Mouse (Mus musculus) MEL (cell line): Measurements from ENCODE around the gene Tex2. TPM values are rescaled to one million over a fixed set of nuclear protein-coding genes. Genes with fewer than 3 reads are reported as not detected.

ENCODE experiments used
- DNase-seq: peaks from one replicate; pipeline ENCODE4 v3.0.0; 2011; ENCODE audit warnings: low read depth, low spot score
- H3K27ac ChIP-seq: 2 replicates; pipeline ENCODE4 v1.5.1; 2012; ENCODE audit warnings: low read depth, mild to moderate bottlenecking, control low read depth, low read length, moderate library complexity; ENCODE audit not compliant: control insufficient read depth
- H3K27me3 ChIP-seq, 2 experiments: fragments of 150-350 bp in 1 of 2; sonication (generic) in 1 of 2; 2 replicates each; pipeline ENCODE4 v1.6.1; 2012; ENCODE audit warnings: low read length in 2 of 2, mild to moderate bottlenecking in 2 of 2, improper control_type of control experiment in 1 of 2, moderate library complexity in 1 of 2; ENCODE audit not compliant: insufficient read depth in 2 of 2, control insufficient read depth in 1 of 2
- H3K36me3 ChIP-seq, 2 experiments: 2 replicates each; pipeline ENCODE4 v1.6.1; 2012 to 2014; ENCODE audit warnings: low read length in 2 of 2, improper control_type of control experiment in 1 of 2, inconsistent platforms in 1 of 2, mild to moderate bottlenecking in 1 of 2; ENCODE audit not compliant: insufficient read depth in 2 of 2, control insufficient read depth in 1 of 2
- H3K4me1 ChIP-seq, 2 experiments: fragments of 150-350 bp in 1 of 2; sonication (generic) in 1 of 2; 2 replicates each; pipeline ENCODE4 v1.6.1; 2012; ENCODE audit warnings: low read length in 2 of 2, improper control_type of control experiment in 1 of 2, mild to moderate bottlenecking in 1 of 2; ENCODE audit not compliant: insufficient read depth in 2 of 2, control insufficient read depth in 1 of 2
- H3K4me3 ChIP-seq, 2 experiments: fragments of 150-350 bp in 1 of 2; sonication (generic) in 1 of 2; 2 replicates each; pipeline ENCODE4 v1.5.1; 2012; ENCODE audit warnings: low read depth in 2 of 2, low read length in 2 of 2, mild to moderate bottlenecking in 2 of 2, moderate library complexity in 2 of 2, control low read depth in 1 of 2, improper control_type of control experiment in 1 of 2; ENCODE audit not compliant: control insufficient read depth in 1 of 2, insufficient read depth in 1 of 2
- H3K79me2 ChIP-seq: 2 replicates; pipeline ENCODE4 v1.6.1; 2012; ENCODE audit warnings: mild to moderate bottlenecking, low read length, moderate library complexity; ENCODE audit not compliant: control insufficient read depth, poor library complexity, insufficient read depth
- H3K9ac ChIP-seq: 2 replicates; pipeline ENCODE4 v1.6.1; 2012; ENCODE audit warnings: low read depth, mild to moderate bottlenecking, control low read depth, low read length, moderate library complexity; ENCODE audit not compliant: control insufficient read depth, poor library complexity, severe bottlenecking
- H3K9me3 ChIP-seq: fragments of 150-350 bp; sonication (generic); replicated peaks from 2 replicates; pipeline ENCODE4 v1.6.1; 2012; ENCODE audit warnings: mild to moderate bottlenecking, low read length, improper control_type of control experiment, moderate library complexity; ENCODE audit not compliant: insufficient read depth
- CHD1 ChIP-seq: IDR thresholded peaks from 2 replicates; pipeline ENCODE4 v1.6.1; 2012; ENCODE audit warnings: low read depth, mild to moderate bottlenecking, inconsistent platforms, low read length, improper control_type of control experiment
- CTCF ChIP-seq, 3 experiments: IDR thresholded peaks in 2 of 3; conservative IDR thresholded peaks in 1 of 3; 2 replicates each; pipeline ENCODE4 v1.5.1; 2011 to 2012; ENCODE audit warnings: low read length in 3 of 3, low read depth in 2 of 3, mild to moderate bottlenecking in 2 of 3, improper control_type of control experiment in 1 of 3, inconsistent platforms in 1 of 3, mixed read lengths in 1 of 3, moderate library complexity in 1 of 3; ENCODE audit not compliant: control insufficient read depth in 1 of 3, insufficient read depth in 1 of 3, poor library complexity in 1 of 3, severe bottlenecking in 1 of 3
- E2F4 ChIP-seq: IDR thresholded peaks from 2 replicates; pipeline ENCODE4 v1.6.1; 2011; ENCODE audit warnings: low read depth, low read length, improper control_type of control experiment, borderline replicate concordance
- EP300 ChIP-seq, 2 experiments: IDR thresholded peaks; 2 replicates each; pipeline ENCODE4 v1.6.1; 2011; ENCODE audit warnings: improper control_type of control experiment in 2 of 2, low read length in 2 of 2, low read depth in 1 of 2, mild to moderate bottlenecking in 1 of 2
- GABPA ChIP-seq: IDR thresholded peaks from 2 replicates; pipeline ENCODE4 v1.6.1; 2012; ENCODE audit warnings: low read depth, mild to moderate bottlenecking, inconsistent platforms, low read length, improper control_type of control experiment, moderate library complexity
- KAT2A ChIP-seq: conservative IDR thresholded peaks from 2 replicates; pipeline ENCODE4 v1.6.1; 2012; ENCODE audit warnings: low read depth, low read length, improper control_type of control experiment, inconsistent platforms
- MAX ChIP-seq: IDR thresholded peaks from 2 replicates; pipeline ENCODE4 v1.6.1; 2011; ENCODE audit warnings: low read length, improper control_type of control experiment
- MYB ChIP-seq: IDR thresholded peaks from 2 replicates; pipeline ENCODE4 v1.6.1; 2011; ENCODE audit warnings: mild to moderate bottlenecking, low read depth, low read length, improper control_type of control experiment
- POLR2AphosphoS2 ChIP-seq: IDR thresholded peaks from 2 replicates; pipeline ENCODE4 v1.6.1; 2011; ENCODE audit warnings: low read length, improper control_type of control experiment
- RAD21 ChIP-seq: IDR thresholded peaks from 2 replicates; pipeline ENCODE4 v1.6.1; 2011; ENCODE audit warnings: mild to moderate bottlenecking, low read depth, low read length, improper control_type of control experiment
- RCOR1 ChIP-seq: IDR thresholded peaks from 2 replicates; pipeline ENCODE4 v1.6.1; 2012; ENCODE audit warnings: low read depth, mild to moderate bottlenecking, inconsistent platforms, low read length, improper control_type of control experiment
- SIN3A ChIP-seq: IDR thresholded peaks from 2 replicates; pipeline ENCODE4 v1.6.1; 2012; ENCODE audit warnings: low read length, improper control_type of control experiment, inconsistent platforms
- TAL1 ChIP-seq: IDR thresholded peaks from 2 replicates; pipeline ENCODE4 v1.6.1; 2012; ENCODE audit warnings: mild to moderate bottlenecking, inconsistent platforms, low read length, moderate library complexity, mixed read lengths
- TBP ChIP-seq: IDR thresholded peaks from 2 replicates; pipeline ENCODE4 v1.8.0; 2011; ENCODE audit warnings: low read depth, low read length, improper control_type of control experiment
- UBTF ChIP-seq: IDR thresholded peaks from 2 replicates; pipeline ENCODE4 v1.6.1; 2012; ENCODE audit warnings: low read depth, mild to moderate bottlenecking, inconsistent platforms, low read length, improper control_type of control experiment, moderate library complexity, borderline replicate concordance; ENCODE audit not compliant: insufficient read depth
- USF2 ChIP-seq, 2 experiments: IDR thresholded peaks; 2 replicates each; pipeline ENCODE4 v1.6.1; 2011 to 2012; ENCODE audit warnings: improper control_type of control experiment in 2 of 2, low read length in 2 of 2, borderline replicate concordance in 1 of 2, inconsistent platforms in 1 of 2, low read depth in 1 of 2, mild to moderate bottlenecking in 1 of 2; ENCODE audit not compliant: insufficient read depth in 1 of 2
- ZC3H11A ChIP-seq: IDR thresholded peaks from 2 replicates; pipeline ENCODE4 v1.6.1; 2012; ENCODE audit warnings: low read depth, mild to moderate bottlenecking, inconsistent platforms, low read length, improper control_type of control experiment
- ZNF384 ChIP-seq: IDR thresholded peaks from 2 replicates; pipeline ENCODE4 v1.6.1; 2012; ENCODE audit warnings: low read depth, mild to moderate bottlenecking, inconsistent platforms, low read length, improper control_type of control experiment
- polyA plus RNA-seq, 2 experiments: library from polyadenylated mRNA; stranded (reverse) in 1 of 2; unstranded in 1 of 2; fragments of >175 nt in 1 of 2; fragments of >200 nt in 1 of 2; gene quantifications; 2 replicates each; pipeline versions ENCODE4 v1.2.1 to v1.2.4; 2012; ENCODE audit warnings: low replicate concordance in 2 of 2, low read depth in 1 of 2; ENCODE audit not compliant: insufficient read length in 2 of 2, insufficient read depth in 1 of 2, missing spikeins in 1 of 2
- total RNA-seq: library from RNA; depleted of rRNA; stranded (reverse); fragments of 300-350 nt; gene quantifications from 2 replicates; pipeline ENCODE4 v1.2.3, GENCODE M21; 2012

Tex2 gene
- total and polyA plus RNA-seq, 3 experiments: 13.7 to 24.8 TPM; not detected in 1

- Histone ChIP-seq H3K9me3 (no peaks in the 10 kb centered on the region), H3K4me3 (no peak overlapping the region), H3K4me1 (peaks cover 12 to 14% of the 10 kb centered on the region in 2 experiments), H3K27ac (no peak overlapping the region), H3K9ac (no peak overlapping the region), H3K79me2 (no peaks in the 10 kb centered on the region), H3K27me3 (no peaks in the 10 kb centered on the region)
- DNase-seq: no peak
- no peak for TF ChIP-seq ZNF384
- no peak for TF ChIP-seq POLR2AphosphoS2
- TF ChIP-seq, all 39 proteins: peak for 0
- H3K36me3 ChIP-seq: peaks cover 12 to 15% of the 10 kb centered on the region in 2 experiments
Measured at GRCm38 (mm10) chr11:106511236-106512005, 101.8 kb downstream of the Tex2 start.

GRCm38 (mm10) chr11:106507638-106508037, 105.6 kb downstream of the Tex2 start:
- H3K9me3 ChIP-seq: no peaks in the 10 kb centered on the region
- H3K4me1 ChIP-seq: peaks cover 7 to 11% of the 10 kb centered on the region in 2 experiments; a peak in 3 of 4 replicates
- H3K4me3 ChIP-seq: no peak overlapping the region
- H3K27me3 ChIP-seq: no peaks in the 10 kb centered on the region
- H3K9ac ChIP-seq: no peak overlapping the region
- no peaks in the 10 kb centered on the region for H3K79me2 ChIP-seq
- H3K36me3 ChIP-seq: peaks cover 15% of the 10 kb centered on the region in 2 experiments
- H3K27ac ChIP-seq: peak overlapping the region; percentile 17
- DNase-seq: peak; percentile 30
- TF ChIP-seq EP300 (IDR thresholded peaks at IDR 0.05; ENCODE audit: low read depth in 1 of 2, low read length in 2 of 2): 0 out of 4 replicates have a peak, but pooled peaks of 1 of the 2 experiments have one; percentile 31
- TF ChIP-seq ZNF384: no peak
- TF ChIP-seq TBP: no peak

DNA sequence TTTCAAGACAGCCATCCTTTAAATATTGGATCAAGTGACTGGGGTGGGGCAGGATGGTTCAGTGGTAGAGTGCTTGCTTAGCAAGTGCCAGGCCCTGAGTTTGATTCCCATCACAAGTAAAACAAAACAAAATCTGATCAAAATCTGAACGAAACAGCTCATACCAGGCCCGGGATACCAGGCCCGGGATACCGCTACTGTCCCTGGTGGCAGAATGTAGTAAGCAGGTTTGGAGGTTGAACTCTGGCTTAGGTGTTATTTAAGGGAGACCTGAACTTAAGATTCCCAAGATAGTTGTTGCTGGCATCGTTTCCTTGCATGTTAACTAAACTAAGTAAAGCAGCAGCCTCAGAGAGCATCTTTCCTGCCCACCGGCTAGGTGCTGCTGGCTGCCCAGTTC, 107.0 kb downstream of the Tex2 start:
- Histone ChIP-seq H3K4me3 (no peak overlapping the region), H3K9ac (no peak overlapping the region), H3K27ac (no peak overlapping the region), H3K9me3 (no peaks in the 10 kb centered on the region), H3K4me1 (peaks cover 7 to 13% of the 10 kb centered on the region in 2 experiments; a peak in 3 of 4 replicates), H3K36me3 (peaks cover 15 to 22% of the 10 kb centered on the region in 2 experiments), H3K79me2 (peaks cover 4% of the 10 kb centered on the region), H3K27me3 (no peaks in the 10 kb centered on the region)
- peak in 1 of 3 experiments; percentile 24; a peak in 3 of 6 replicates for TF ChIP-seq CTCF (IDR thresholded peaks at IDR 0.05 in 2 of 3, conservative IDR thresholded peaks at IDR 0.05 in 1 of 3; ENCODE audit: control insufficient read depth in 1 of 3, insufficient read depth in 1 of 3, low read depth in 2 of 3, low read length in 3 of 3, poor library complexity in 1 of 3, severe bottlenecking in 1 of 3)
- TF ChIP-seq MYB: no peak
- no peak for DNase-seq

DNA sequence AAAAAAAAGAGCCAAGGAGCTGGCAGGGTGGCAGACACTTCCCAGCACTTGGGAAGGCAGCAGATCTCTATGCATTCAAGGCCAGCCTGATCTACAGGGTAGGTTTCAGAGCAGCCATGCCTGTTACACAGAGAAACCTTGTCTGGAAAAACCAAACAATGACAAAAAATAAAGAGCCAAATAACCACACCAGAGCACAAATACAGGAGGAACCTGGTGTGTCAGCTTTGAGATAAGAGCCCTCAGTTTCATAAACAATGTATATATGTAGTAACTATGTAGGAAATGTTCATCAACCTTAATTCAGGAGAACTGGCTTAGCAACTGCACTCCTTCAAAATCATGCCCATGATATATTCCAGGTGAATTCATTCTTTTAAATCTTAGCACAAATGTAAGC, 109.1 kb downstream of the Tex2 start:
- Histone ChIP-seq H3K36me3 (peaks cover 4 to 23% of the 10 kb centered on the region in 2 experiments; a peak in 3 of 4 replicates), H3K27ac (peak overlapping the region; percentile 43), H3K79me2 (peaks cover 9% of the 10 kb centered on the region), H3K4me3 (no peak overlapping the region), H3K27me3 (no peaks in the 10 kb centered on the region), H3K9ac (no peak overlapping the region), H3K9me3 (no peaks in the 10 kb centered on the region), H3K4me1 (peaks cover 5 to 13% of the 10 kb centered on the region in 2 experiments; a peak in 2 of 4 replicates)
- DNase-seq: peak; percentile 62
- TF ChIP-seq MYB: no peak
- peak; percentile 39; the same call in 1 of the 2 replicates for TF ChIP-seq SIN3A
- TF ChIP-seq USF2 (IDR thresholded peaks at IDR 0.05; ENCODE audit: borderline replicate concordance in 1 of 2, insufficient read depth in 1 of 2, low read depth in 1 of 2, low read length in 2 of 2): no peak
- TF ChIP-seq E2F4: no peak
- peak; percentile 34; the same call in 1 of the 2 replicates for TF ChIP-seq TAL1
- TF ChIP-seq CHD1: no peak
- no peak for TF ChIP-seq UBTF
- TF ChIP-seq GABPA: no peak
- TF ChIP-seq RAD21: no peak
- no peak for TF ChIP-seq ZC3H11A
- peak; percentile 62; the same call in 1 of the 2 replicates for TF ChIP-seq ZNF384
- no peak for TF ChIP-seq KAT2A
- TF ChIP-seq MAX: no peak
- TF ChIP-seq RCOR1: no peak
